Mouse (Mus musculus) olfactory bulb, adult 2 months (tissue): ENCODE measurements around the gene Sntb2. TPM values are rescaled to one million over a fixed set of nuclear protein-coding genes. Genes with fewer than 3 reads are reported as not detected.

Experiments
- H3K27ac ChIP-seq: fragments of 200-500 bp; 2 replicates; pipeline ENCODE4 v1.5.1; 2012; ENCODE audit warnings: low read depth, low read length; ENCODE audit not compliant: insufficient read depth
- H3K4me1 ChIP-seq: fragments of 200-500 bp; 2 replicates; pipeline ENCODE4 v1.6.1; 2012; ENCODE audit warnings: low read length; ENCODE audit not compliant: control insufficient read depth, insufficient read depth
- H3K4me3 ChIP-seq: fragments of 200-500 bp; 2 replicates; pipeline ENCODE4 v1.5.1; 2012; ENCODE audit warnings: mild to moderate bottlenecking, low read depth, low read length, moderate library complexity; ENCODE audit not compliant: insufficient read depth
- CTCF ChIP-seq: fragments of 200-500 bp; IDR thresholded peaks from 2 replicates; pipeline ENCODE4 v1.5.1; 2012; ENCODE audit warnings: low read depth, mild to moderate bottlenecking, low read length, moderate library complexity; ENCODE audit not compliant: insufficient read depth
- POLR2A ChIP-seq: fragments of 200-500 bp; IDR thresholded peaks from 2 replicates; pipeline ENCODE4 v1.6.1; 2012; ENCODE audit warnings: mild to moderate bottlenecking, low read depth, low read length, moderate library complexity; ENCODE audit not compliant: insufficient read depth
- WGBS: fragments of 180-500 bp; shearing (Covaris S2); methylation state at CpG from one replicate; pipeline ENCODE4 v1.1.7; 2018; 5-methylcytosine and 5-hydroxymethylcytosine counted together
- polyA plus RNA-seq: library from polyadenylated mRNA; stranded (reverse); fragments of >200 nt; gene quantifications from 2 replicates; pipeline ENCODE4 v1.2.4, GENCODE M21; 2012; ENCODE audit warnings: low replicate concordance; ENCODE audit not compliant: missing spikeins, insufficient read depth, insufficient read length

Gene Sntb2
- polyA plus RNA-seq, 1 experiment: not detected

DNA sequence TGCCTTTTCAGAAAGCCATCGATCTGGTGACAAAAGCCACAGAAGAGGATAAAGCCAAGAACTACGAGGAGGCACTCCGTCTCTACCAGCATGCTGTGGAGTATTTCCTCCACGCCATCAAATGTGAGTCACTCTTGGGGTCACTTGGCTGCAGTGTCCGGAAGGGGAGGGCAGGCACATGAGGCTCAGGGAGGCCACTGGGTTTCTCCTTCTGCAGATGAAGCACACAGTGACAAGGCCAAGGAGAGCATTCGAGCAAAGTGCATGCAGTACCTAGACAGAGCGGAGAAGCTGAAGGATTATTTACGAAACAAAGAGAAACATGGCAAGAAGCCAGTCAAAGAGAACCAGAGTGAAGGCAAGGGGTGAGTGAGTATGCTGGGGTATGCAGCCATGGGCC is 101.1 kb downstream of the Sntb2 start:
- H3K4me1 ChIP-seq: peaks cover 9% of the 10 kb centered on the region
- WGBS: 64% methylated on average over 8 of the region's 8 CpGs
- TF ChIP-seq POLR2A (no peak), CTCF (no peak)
- no peak overlapping the region for H3K4me3 ChIP-seq
- H3K27ac ChIP-seq: no peak overlapping the region

DNA sequence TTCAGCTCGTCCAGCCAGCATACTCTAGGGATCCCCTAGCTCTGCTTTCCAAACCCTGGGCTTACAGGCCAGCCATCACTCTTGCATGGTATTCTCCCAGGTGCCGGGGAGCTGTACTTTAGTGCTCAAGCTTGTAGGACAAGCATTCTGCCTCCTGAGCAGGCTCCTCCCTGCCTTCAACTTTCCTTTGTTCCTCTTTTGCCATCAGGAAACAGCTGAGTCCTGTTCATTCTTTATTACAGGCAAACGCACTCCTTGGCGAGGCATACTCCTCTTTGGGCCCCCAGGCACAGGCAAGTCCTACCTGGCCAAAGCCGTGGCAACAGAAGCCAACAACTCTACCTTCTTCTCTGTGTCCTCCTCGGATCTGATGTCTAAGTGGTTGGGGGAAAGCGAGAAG is 105.1 kb downstream of the Sntb2 start:
- WGBS: 83% methylated on average over 7 of the region's 7 CpGs
- no peak overlapping the region for H3K27ac ChIP-seq
- TF ChIP-seq CTCF (no peak), POLR2A (no peak)
- peaks cover under 1% of the 10 kb centered on the region; the same call in 1 of the 2 replicates for H3K4me1 ChIP-seq
- no peak overlapping the region for H3K4me3 ChIP-seq

DNA sequence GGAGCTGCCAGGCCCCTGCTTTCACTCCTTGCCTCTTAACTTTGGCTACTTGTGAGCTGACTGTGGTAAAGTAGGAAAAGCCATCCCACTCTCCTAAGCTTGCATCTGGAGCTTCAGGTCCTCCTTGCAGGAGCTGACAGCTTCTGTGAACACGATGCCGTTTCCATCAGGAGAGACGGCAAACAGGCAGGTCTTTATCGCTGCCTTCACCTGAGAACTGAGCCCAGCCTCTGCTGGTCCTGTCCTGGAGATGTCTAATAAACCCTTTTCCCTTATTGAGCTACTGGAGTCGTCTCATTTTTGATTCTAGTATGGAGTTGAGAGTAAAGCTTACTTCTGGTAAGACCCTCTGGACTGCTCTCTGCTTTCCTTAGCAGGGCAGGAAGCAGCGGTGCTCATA is 109.9 kb downstream of the Sntb2 start:
- Histone ChIP-seq H3K4me1 (peaks cover 5% of the 10 kb centered on the region), H3K4me3 (no peak overlapping the region), H3K27ac (no peak overlapping the region)
- 90% methylated on average over 6 of the region's 6 CpGs for WGBS
- TF ChIP-seq POLR2A: no peak
- no peak for TF ChIP-seq CTCF

DNA sequence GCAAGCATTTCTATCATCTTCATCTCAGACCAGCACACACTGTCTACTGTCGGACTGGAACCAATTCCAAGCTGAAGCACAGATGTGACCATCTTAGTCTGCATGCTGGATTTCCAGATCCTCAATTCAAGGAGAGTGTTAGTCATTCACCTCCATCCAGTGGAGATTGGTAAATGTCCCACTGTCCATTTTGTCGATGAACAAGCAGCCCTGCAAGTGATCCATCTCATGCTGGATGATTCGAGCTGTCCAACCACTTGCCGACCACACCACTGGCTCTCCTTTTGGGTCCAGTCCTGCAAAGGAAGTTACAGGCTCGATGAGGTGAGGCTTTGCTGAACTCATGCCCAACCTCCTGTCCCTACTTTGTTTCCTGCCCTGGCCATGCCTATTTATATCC is 111.4 kb downstream of the Sntb2 start:
- H3K27ac ChIP-seq: no peak overlapping the region
- peaks cover 5% of the 10 kb centered on the region for H3K4me1 ChIP-seq
- H3K4me3 ChIP-seq: no peak overlapping the region
- WGBS: 91% methylated on average over 5 of the region's 5 CpGs
- TF ChIP-seq CTCF (no peak), POLR2A (no peak)

DNA sequence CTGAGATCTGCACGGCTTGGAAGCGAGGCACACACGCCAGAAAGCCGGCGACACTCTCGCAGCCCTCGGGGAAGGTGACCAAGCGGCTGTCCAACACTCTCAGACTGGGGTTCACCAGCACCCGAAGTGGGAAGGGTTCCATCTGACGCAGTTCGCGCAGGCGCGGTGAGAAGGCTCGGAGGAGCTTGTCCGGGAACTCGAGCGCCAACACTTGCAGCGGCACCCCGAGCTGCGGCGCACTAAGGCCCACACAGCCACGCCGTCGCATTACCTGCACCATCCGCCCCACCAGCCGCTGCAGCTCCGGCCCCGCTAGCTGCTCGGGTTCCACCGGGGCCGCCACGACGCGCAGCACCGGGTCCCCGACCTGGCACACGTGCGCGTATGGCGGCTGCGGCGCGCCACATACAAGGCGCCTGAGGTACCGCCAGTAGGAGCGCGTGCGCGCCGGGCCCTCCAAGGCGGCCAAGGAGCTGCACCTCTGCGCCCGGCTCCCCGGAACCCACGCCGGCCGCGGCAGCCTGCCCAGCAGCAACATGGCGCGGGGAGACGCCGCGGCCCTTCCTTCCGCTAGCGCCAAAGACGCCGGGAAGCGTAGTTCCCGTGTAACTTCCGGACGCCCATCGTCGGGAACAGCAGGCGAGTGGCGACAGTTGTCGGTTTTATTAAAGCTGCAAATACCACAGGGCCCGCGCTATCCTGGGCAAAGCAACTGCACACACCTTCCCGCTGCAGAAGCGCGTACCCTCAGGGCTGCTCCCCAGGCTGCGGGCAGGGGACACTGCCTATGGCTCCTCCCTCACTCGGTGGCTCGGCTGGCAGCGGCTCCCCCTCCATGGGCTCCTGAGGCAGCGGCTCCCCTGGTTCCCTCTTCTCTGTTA is 112.8 kb downstream of the Sntb2 start, which contains the start of gene Pdf:
Pdf (minus strand) TSS at position 554 of the 881 bp plus-strand sequence.
- WGBS: under 1% methylated on average over 87 of the region's 87 CpGs

DNA sequence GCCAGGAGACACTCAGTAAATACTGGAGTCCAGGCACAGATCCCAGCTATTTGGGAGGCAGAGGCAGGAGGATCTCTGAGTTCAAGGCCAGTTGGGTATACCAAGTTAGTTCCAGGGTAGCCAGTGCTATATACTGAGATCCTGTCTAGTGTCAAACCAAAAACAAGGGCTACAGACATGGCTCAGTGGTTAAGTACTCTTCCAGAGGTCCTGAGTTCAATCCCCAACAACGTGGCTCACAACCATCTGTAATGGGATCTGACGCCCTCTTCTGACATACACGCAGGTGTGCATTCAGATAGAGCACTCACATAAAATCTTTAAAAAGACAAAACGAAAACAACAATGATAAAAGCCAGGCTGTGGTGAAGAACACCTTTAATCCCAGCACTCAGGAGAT is 113.9 kb downstream of the Sntb2 start:
- 95% methylated on average over 4 of the region's 4 CpGs for WGBS
- no peak overlapping the region for H3K27ac ChIP-seq
- no peak overlapping the region for H3K4me3 ChIP-seq
- TF ChIP-seq POLR2A (no peak), CTCF (no peak)
- peaks cover 5% of the 10 kb centered on the region for H3K4me1 ChIP-seq

More for the DNA sequence above, 112.8 kb downstream of the Sntb2 start, which contains the start of gene Pdf:
- TF ChIP-seq CTCF: no peak
- TF ChIP-seq POLR2A: peak; percentile 64
- H3K4me1 ChIP-seq: peaks cover 5% of the 10 kb centered on the region
- peak within 1 kb of the TSS; percentile 87 for H3K4me3 ChIP-seq
- peak within 1 kb of the TSS; percentile 57 for H3K27ac ChIP-seq

DNA sequence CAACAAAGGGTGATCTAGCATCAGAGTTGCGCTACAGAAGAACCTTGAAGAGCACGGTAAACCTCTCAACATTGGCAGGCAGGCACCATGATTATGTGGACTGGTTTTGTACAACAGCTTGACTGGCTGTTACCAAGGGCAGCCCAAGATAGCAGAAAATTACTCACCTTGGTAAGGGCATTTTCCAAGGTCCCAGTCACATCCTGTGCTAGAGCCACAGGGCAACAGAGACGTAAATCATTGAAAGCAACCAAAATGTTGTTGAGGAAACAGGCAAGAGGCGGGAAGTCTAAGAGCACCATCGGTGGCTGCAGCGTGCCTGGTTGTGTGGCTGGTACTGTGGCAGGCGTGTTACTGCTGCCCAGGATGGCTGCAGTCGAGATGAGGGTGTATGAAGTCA is 116.5 kb downstream of the Sntb2 start:
- TF ChIP-seq POLR2A (no peak), CTCF (no peak)
- no peak overlapping the region for H3K4me3 ChIP-seq
- 95% methylated on average over 8 of the region's 8 CpGs for WGBS
- peaks cover 7% of the 10 kb centered on the region for H3K4me1 ChIP-seq
- no peak overlapping the region for H3K27ac ChIP-seq

DNA sequence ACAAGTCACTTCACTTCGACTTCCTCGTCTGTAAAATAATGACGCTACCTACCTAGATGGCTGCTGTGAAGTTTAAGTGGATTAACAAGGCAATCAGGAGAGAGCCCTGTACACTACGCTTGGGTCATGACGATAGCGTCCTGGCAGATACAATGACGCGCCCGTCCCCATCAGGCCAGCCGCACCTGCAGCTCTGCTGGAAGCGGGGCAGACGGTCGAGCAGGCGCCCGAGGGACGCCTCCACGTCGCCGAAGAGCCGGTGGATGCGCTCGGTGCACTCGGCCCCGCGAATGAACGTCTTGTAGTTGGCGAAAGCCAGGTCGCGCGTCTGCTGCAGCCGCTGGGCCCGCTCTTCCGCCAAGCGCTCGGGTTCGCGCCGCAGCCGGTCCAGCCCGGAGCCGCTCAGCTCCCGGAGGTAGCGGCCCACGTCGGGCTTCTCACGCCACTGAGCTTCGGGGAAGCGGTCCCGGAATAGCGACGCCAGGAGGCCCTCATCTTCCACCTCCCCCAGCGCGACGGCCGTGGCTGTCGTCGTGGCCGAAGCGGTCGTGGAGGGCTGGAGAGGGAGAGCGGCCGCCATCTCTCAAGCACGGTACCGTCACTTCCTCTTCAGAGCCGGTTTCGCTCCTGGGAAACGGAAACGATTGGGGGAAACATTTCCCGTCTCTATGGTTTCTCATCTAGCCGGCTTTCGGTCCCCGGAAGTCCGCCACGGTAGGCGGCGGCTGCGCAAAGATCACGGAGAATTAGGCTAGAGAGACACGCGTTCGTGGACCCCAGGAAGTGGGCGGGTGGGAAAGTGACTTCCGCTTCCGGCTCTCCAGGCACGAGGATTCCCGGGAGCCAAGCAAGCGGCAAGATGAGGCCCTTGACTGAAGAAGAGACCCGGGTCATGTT is 120.8 kb downstream of the Sntb2 start, which contains the start of the genes Cog8 and Nip7:
Cog8 (minus strand) TSS at position 614 of the 897 bp plus-strand sequence.
Nip7 (plus strand) TSS at position 802 of the 897 bp plus-strand sequence.
- Histone ChIP-seq H3K4me3 (peak within 1 kb of the TSS; percentile 81), H3K4me1 (peaks cover 6% of the 10 kb centered on the region; the same call in 1 of the 2 replicates), H3K27ac (no peak within 1 kb of the TSS)
- WGBS: under 1% methylated on average over 88 of the region's 88 CpGs
- TF ChIP-seq CTCF (no peak), POLR2A (peak; percentile 53; the same call in 1 of the 2 replicates)

DNA sequence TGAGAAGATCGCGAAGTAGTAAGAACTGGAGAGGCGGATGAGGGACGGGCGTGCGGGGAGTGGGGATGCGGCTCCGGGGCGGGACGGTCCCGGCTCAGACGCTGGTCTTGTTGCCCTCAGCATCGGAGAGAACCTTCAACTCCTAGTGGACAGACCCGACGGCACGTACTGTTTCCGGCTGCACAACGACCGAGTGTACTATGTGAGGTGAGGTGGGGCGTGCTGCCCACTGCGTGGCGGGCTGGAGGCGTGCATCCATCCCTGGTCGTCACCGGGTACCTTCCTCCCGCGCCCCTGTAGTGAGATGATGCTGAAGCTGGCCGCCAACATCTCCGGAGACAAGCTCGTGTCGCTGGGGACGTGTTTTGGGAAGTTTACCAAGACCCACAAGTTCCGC is 121.4 kb downstream of the Sntb2 start:
- WGBS: under 1% methylated on average over 33 of the region's 33 CpGs
- peak overlapping the region; percentile 64 for H3K4me3 ChIP-seq
- H3K4me1 ChIP-seq: peaks cover 6% of the 10 kb centered on the region; the same call in 1 of the 2 replicates
- no peak for TF ChIP-seq CTCF
- no peak for TF ChIP-seq POLR2A
- no peak overlapping the region for H3K27ac ChIP-seq
